Mouse (Mus musculus): ENCODE results near the gene Gad2. TPM values are rescaled to one million over a fixed set of nuclear protein-coding genes. Genes with fewer than 3 reads are reported as not detected.

Gad2 gene
- total and polyA plus RNA-seq, 3 experiments: 0.04 TPM; not detected in 2

GRCm38 (mm10) chr2:22619416-22619815 lies 2.6 kb upstream of the Gad2 start:
- no peak for DNase-seq (ENCODE audit: extremely low read depth)
- H3K4me3 ChIP-seq (replicated peaks in 1 of 3; ENCODE audit: low read depth in 2 of 3, low read length in 2 of 3, poor library complexity in 1 of 3): no peak overlapping the region
- H3K79me2 ChIP-seq (replicated peaks; ENCODE audit: control insufficient read depth, extremely low read depth, insufficient read depth, poor library complexity, severe bottlenecking): no peaks in the 10 kb centered on the region
- no peaks in the 10 kb centered on the region for H3K4me1 ChIP-seq (ENCODE audit: control insufficient read depth in 1 of 2, insufficient read depth in 2 of 2)
- no peaks in the 10 kb centered on the region for H3K36me3 ChIP-seq (replicated peaks in 1 of 2; ENCODE audit: control insufficient read depth in 1 of 2, insufficient read depth in 1 of 2, low read length in 1 of 2)
- no peaks in the 10 kb centered on the region for H3K27me3 ChIP-seq (replicated peaks)
- no peak overlapping the region for H3K9ac ChIP-seq (ENCODE audit: insufficient read depth, low read depth)
- dilution Hi-C loops (cut with MboI; ENCODE audit: extremely low pct_ligation_motif_present, extremely low pct_unique_long_range_greater_than_20kb, low sequenced_read_pairs) (no loop called here), in situ Hi-C loops (cut with MboI; ENCODE audit: low pct_ligation_motif_present, low pct_unique_long_range_greater_than_20kb, low sequenced_read_pairs) (no loop called here)
- no peak for TF ChIP-seq TCF12 (IDR thresholded peaks at IDR 0.05; ENCODE audit: low read depth, low read length)
- TF ChIP-seq ZC3H11A (IDR thresholded peaks at IDR 0.05; ENCODE audit: low read depth, low read length): no peak
- no peak for TF ChIP-seq ETS1 (conservative IDR thresholded peaks at IDR 0.05; ENCODE audit: low read depth, low read length)
- no peak for TF ChIP-seq USF1 (IDR thresholded peaks at IDR 0.05; ENCODE audit: low read depth, low read length)
- TF ChIP-seq ZKSCAN1 (IDR thresholded peaks at IDR 0.05; ENCODE audit: borderline replicate concordance, low read depth, low read length): no peak
- TF ChIP-seq JUND (conservative IDR thresholded peaks at IDR 0.05; ENCODE audit: low read depth, low read length): no peak
- no peak for TF ChIP-seq RCOR1 (conservative IDR thresholded peaks at IDR 0.05; ENCODE audit: low read depth, low read length)
- TF ChIP-seq E2F4 (IDR thresholded peaks at IDR 0.05; ENCODE audit: insufficient replicate concordance, low read depth, low read length): no peak
- TF ChIP-seq ZMIZ1 (IDR thresholded peaks at IDR 0.05; ENCODE audit: low read depth, low read length): no peak
- no peak for TF ChIP-seq HCFC1 (IDR thresholded peaks at IDR 0.05; ENCODE audit: low read depth, low read length)
- no peak overlapping the region for H3K4me2 ChIP-seq (ENCODE audit: insufficient read depth, low read depth, poor library complexity, severe bottlenecking)
- peaks cover 11% of the 10 kb centered on the region for H3K9me3 ChIP-seq (replicated peaks; ENCODE audit: low read length)
- no peak overlapping the region for H3K27ac ChIP-seq (ENCODE audit: insufficient read depth, low read depth)

DNA sequence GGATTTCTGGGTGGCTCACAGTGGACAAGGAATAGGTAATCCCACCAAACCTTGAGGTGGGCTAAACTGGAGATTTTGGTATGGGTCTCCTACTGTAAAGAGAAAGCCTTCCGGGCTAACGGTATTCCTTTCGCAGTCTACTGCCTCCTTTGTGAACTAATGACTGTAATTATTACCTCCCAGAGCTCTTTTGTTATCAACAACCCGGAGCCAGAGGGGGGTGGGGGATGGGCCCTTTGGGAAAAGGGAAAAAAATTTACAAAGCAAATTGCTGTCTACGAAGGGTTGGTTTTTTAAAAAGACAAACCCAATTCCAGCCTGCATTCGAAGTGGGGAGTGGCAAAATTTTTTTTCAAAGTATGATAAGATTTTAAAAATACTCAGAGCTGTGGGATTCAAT lies 2.0 kb upstream of the Gad2 start:
- in situ Hi-C loops (cut with MboI; ENCODE audit: low pct_ligation_motif_present, low pct_unique_long_range_greater_than_20kb, low sequenced_read_pairs): no loop called here

More for the DNA sequence above, 2.0 kb upstream of the Gad2 start:
- peaks cover 11% of the 10 kb centered on the region for H3K9me3 ChIP-seq (replicated peaks; ENCODE audit: low read length)
- no peak overlapping the region for H3K9ac ChIP-seq (ENCODE audit: insufficient read depth, low read depth)
- H3K27me3 ChIP-seq (replicated peaks): no peaks in the 10 kb centered on the region
- no peaks in the 10 kb centered on the region for H3K36me3 ChIP-seq (replicated peaks in 1 of 2; ENCODE audit: control insufficient read depth in 1 of 2, insufficient read depth in 1 of 2, low read length in 1 of 2)
- DNase-seq (ENCODE audit: extremely low read depth): no peak
- no peak overlapping the region for H3K4me2 ChIP-seq (ENCODE audit: insufficient read depth, low read depth, poor library complexity, severe bottlenecking)
- dilution Hi-C loops (cut with MboI; ENCODE audit: extremely low pct_ligation_motif_present, extremely low pct_unique_long_range_greater_than_20kb, low sequenced_read_pairs): no loop called here
- no peak overlapping the region for H3K27ac ChIP-seq (ENCODE audit: insufficient read depth, low read depth)
- H3K79me2 ChIP-seq (replicated peaks; ENCODE audit: control insufficient read depth, extremely low read depth, insufficient read depth, poor library complexity, severe bottlenecking): no peaks in the 10 kb centered on the region
- TF ChIP-seq MEF2A (IDR thresholded peaks at IDR 0.05; ENCODE audit: borderline replicate concordance, low read depth, low read length): no peak
- no peak for TF ChIP-seq E2F4 (IDR thresholded peaks at IDR 0.05; ENCODE audit: insufficient replicate concordance, low read depth, low read length)
- TF ChIP-seq JUND (conservative IDR thresholded peaks at IDR 0.05; ENCODE audit: low read depth, low read length): no peak
- TF ChIP-seq NELFE (IDR thresholded peaks at IDR 0.05; ENCODE audit: low read depth, low read length): no peak
- no peak for TF ChIP-seq ELF1 (IDR thresholded peaks at IDR 0.05; ENCODE audit: low read depth, low read length)
- no peak for TF ChIP-seq GABPA (IDR thresholded peaks at IDR 0.05; ENCODE audit: insufficient replicate concordance, low read depth, low read length)
- TF ChIP-seq ZMIZ1 (IDR thresholded peaks at IDR 0.05; ENCODE audit: low read depth, low read length): no peak
- TF ChIP-seq RCOR1 (conservative IDR thresholded peaks at IDR 0.05; ENCODE audit: low read depth, low read length): no peak
- no peak for TF ChIP-seq MAZ (IDR thresholded peaks at IDR 0.05; ENCODE audit: low read depth, low read length)
- TF ChIP-seq CTCF (conservative IDR thresholded peaks at IDR 0.05 in 1 of 2, IDR thresholded peaks at IDR 0.05 in 1 of 2; ENCODE audit: low read depth in 2 of 2, low read length in 2 of 2): no peak
- TF ChIP-seq BHLHE40 (IDR thresholded peaks at IDR 0.05; ENCODE audit: low read depth, low read length): no peak
- TF ChIP-seq IRF4 (IDR thresholded peaks at IDR 0.05; ENCODE audit: low read depth, low read length): no peak
- TF ChIP-seq ZNF384 (IDR thresholded peaks at IDR 0.05; ENCODE audit: low read depth, low read length): no peak
- no peak for TF ChIP-seq EP300 (IDR thresholded peaks at IDR 0.05; ENCODE audit: low read length)
- TF ChIP-seq NRF1 (IDR thresholded peaks at IDR 0.05; ENCODE audit: low read depth, low read length): no peak
- no peak for TF ChIP-seq MAX (IDR thresholded peaks at IDR 0.05; ENCODE audit: low read length)
- TF ChIP-seq MAFK (IDR thresholded peaks at IDR 0.05; ENCODE audit: insufficient replicate concordance, low read length): no peak
- TF ChIP-seq RAD21 (IDR thresholded peaks at IDR 0.05; ENCODE audit: low read depth, low read length): no peak
- TF ChIP-seq ETS1 (conservative IDR thresholded peaks at IDR 0.05; ENCODE audit: low read depth, low read length): no peak
- H3K4me1 ChIP-seq (ENCODE audit: control insufficient read depth in 1 of 2, insufficient read depth in 2 of 2): no peaks in the 10 kb centered on the region
- H3K4me3 ChIP-seq (replicated peaks in 1 of 3; ENCODE audit: low read depth in 2 of 3, low read length in 2 of 3, poor library complexity in 1 of 3): no peak overlapping the region

All from CH12.LX (cell line).